Mouse (Mus musculus) c-Kit-negative CD71-positive TER-119-positive erythroid progenitor cells, embryonic 14.5 days (primary cell): ENCODE results near the gene Ptbp3.

Experiments
- DNase-seq: peaks from one replicate; pipeline ENCODE4 v3.0.0-alpha.2; 2013; ENCODE audit warnings: low read depth, low spot score

Ptbp3 gene

DNA sequence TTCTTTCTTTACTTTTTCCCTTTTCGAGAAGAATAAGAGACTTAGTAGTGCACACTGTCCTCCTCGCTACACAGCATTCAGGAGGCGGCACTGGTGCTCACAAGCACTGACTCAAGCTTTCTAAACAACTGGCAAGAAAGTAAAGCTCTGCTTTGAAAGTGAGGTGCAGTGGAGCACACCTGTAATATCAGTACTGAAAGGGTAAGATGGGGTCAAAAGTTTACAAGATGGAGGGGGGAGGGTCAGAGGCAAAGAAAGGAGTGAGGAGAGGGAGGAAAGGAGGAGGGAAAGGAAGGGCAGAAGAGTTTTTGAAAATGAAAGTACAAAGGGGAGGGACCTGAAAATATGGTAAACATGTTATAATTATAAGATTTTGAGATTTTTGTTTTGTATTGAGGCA lies 43.7 kb downstream of the Ptbp3 start:
- DNase-seq = no peak

DNA sequence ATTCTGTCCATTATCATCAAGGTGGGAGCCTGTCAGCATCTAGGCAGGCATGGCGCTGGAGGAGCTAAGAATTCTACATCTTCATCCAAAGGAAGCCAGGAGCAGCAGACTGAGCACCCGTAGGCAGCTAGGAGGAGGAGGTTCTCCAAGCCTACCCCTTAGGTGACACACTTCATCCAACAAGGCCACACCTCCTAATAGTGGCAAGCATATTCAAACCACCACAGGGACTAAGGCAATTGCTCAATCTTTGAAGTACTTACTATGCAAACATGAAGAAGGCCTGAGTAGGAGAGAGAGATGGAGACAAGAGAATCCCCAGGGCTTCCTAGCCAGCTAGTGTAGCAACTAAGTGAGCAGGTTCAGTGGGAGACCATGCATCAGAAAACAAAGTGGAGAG lies 58.1 kb downstream of the Ptbp3 start:
- no peak for DNase-seq

DNA sequence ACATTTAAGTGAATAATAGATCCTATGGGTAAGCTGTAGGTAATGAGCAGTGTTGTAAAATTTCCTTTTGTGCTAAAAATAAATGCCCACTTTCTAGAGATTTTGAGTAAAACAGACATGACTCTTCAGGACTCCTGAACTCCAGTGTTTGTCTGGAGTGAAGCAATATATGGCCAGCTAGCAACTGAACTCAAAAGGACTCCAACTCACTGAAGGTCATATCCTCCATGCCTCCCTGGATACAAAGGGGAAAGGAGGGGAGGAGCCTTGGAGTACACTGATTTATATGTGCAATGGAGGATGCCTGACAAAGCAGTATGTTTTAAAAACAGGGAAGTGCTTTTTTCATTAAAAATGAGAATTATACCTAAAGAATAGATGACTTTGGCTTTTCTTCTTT lies 77.9 kb downstream of the Ptbp3 start:
- DNase-seq = no peak

DNA sequence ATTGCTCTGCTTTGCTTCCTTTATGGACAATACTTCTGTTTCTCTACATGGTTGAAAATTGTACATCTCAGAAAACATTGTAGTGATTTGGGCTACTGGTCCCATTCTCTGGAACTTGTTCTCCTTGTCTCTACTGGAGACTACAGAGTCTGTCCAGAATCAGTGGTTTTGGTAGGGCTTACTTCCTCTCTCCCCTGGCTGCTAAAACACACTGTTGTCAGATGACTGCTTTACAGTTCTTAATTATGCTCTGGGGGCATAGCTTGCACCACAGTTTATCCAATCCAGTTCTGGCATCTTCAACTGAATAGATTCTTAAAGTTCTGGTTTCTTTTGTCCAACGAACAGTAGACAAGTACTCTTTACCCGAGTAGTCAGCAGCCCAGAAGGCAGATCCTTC lies 83.7 kb downstream of the Ptbp3 start:
- DNase-seq = no peak

DNA sequence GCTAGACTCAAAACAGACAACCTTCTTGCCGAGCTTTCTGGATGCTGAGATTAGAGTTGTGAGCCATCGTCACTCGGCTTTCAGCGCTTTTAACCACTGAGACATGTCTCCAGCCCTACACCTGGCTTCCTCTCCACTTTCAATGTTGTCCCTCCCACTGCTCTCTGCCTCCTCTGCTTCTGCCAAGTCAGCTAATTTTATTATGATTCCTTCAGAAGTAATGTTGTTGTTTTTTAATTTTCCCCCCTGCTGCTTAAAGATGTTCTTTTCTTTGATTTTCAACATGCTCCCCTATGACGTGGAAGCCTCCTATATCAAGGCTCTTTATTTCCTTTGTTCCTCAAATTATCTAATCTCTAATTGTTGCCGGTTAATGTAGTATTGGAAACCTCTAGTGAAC lies 84.5 kb downstream of the Ptbp3 start:
- DNase-seq = no peak

DNA sequence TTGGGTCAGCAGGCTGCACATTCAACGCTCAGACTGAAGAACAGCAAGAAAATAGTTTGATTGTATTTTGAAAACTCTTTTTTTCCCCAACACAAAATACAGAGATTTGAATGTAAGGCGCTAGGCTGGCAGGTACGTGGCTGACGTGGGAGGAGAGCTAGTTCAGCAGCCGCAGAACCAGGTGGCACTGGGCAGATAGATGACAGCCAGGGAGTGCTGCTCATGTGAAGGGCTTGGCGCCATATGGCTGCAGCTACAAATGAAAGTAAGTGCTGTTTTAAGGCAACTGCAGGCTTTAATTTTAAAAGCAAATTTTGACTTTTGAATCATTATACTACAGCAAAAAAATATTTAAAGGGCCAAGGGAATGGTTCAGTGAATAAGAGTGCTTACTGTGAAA lies 86.7 kb downstream of the Ptbp3 start:
- DNase-seq = no peak

GRCm38 (mm10) chr4:59461116-59461727 lies 87.9 kb downstream of the Ptbp3 start:
- no peak for DNase-seq

- no peak for DNase-seq
Observed at GRCm38 (mm10) chr4:59459216-59459955, 89.8 kb downstream of the Ptbp3 start.

GRCm38 (mm10) chr4:59457941-59458340 lies 91.2 kb downstream of the Ptbp3 start:
- no peak for DNase-seq

- DNase-seq = no peak
Observed at GRCm38 (mm10) chr4:59457091-59457490, 92.1 kb downstream of the Ptbp3 start.

DNA sequence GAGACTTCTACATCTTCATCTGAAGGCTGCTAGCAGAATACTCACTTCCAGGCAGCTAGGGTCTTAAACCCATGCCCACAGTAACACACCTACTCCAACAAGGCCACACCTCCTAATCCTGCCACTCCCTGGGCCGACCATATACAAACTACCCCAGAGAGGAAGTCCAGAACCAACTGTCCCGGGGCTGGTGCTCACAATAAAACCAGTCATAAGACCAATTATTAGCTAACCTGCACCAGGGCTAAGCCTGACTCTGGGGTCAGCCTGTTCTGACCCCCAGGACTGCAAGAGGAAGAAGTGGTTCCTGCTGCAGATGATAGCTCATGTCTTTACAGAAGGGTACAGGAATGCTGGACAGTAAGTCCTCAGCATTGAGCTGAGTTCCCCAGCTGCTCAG lies 93.7 kb downstream of the Ptbp3 start:
- DNase-seq = no peak

DNA sequence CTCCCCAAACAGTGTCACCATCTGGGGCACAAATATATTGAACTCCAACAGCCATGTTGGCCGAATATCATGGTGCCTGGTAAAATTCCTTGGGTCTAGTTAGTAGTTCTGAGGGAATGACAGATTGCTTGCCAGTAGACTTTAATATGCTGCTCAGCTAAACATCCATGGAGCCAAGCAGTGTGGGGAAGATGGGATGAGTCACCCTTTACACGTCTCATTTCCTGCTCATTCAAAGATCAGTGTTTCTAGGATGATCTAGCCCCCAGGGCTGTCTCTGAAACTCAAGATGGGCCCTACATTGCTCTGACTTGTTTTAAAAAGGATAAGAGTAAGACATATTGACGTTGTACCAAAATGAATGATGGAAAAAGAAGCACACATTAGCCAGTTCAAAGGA lies 95.1 kb downstream of the Ptbp3 start:
- no peak for DNase-seq

GRCm38 (mm10) chr4:59452503-59452933 lies 96.6 kb downstream of the Ptbp3 start:
- no peak for DNase-seq

DNA sequence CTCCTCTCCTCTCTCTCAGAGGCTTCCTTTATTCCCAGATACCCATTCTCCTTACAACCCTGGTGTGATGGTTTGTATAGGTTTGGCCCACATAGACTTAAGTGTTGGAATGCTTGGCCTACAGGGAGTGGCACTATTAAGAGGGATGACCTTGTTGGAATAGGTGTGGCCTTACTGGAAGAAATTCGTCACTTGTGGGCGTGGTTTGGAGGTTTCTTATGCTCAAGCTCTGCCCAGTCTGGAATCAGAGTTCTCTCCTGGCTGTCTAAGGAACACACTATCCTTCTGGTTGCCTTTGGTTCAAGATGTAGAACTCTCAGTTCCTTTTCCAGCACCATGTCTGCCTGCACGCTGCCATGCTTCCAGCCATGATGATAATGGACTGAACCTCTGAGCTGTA lies 98.3 kb downstream of the Ptbp3 start:
- DNase-seq = no peak

DNA sequence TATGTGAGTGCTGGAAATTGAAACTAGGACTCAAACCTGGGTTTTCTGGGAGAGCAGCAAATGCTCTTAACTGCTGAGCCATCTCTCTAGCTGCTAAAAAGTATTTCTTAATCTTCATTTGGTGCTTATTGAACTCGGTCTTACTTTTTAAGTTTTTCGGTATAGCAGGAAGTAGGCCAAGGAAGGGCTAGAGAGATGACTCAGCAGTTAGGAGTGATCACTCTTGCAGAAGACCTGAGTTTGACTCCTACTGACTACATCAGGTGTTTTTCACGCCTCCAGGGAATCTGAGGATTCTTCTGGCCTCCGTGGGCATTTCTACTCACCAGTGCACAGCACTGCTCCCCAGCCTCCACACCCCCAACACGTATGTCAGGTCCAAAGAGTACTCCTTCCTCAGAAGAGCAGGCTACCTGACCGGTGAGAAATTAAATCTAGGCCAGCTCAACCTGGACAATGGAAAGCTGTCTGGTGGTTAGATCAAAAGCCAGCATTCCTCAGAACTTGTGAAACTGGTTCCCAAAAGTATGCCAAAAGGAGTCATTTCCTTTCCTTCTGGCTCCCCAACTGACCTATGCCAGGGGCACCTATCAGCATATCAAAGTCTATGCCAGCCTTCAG lies 98.8 kb downstream of the Ptbp3 start:
- no peak for DNase-seq

- no peak for DNase-seq
Observed at GRCm38 (mm10) chr4:59447296-59447695, 101.9 kb downstream of the Ptbp3 start.

- DNase-seq = no peak
Observed at GRCm38 (mm10) chr4:59445516-59445915, 103.6 kb downstream of the Ptbp3 start.

- DNase-seq = no peak
Observed at GRCm38 (mm10) chr4:59444994-59445393, 104.2 kb downstream of the Ptbp3 start.

DNA sequence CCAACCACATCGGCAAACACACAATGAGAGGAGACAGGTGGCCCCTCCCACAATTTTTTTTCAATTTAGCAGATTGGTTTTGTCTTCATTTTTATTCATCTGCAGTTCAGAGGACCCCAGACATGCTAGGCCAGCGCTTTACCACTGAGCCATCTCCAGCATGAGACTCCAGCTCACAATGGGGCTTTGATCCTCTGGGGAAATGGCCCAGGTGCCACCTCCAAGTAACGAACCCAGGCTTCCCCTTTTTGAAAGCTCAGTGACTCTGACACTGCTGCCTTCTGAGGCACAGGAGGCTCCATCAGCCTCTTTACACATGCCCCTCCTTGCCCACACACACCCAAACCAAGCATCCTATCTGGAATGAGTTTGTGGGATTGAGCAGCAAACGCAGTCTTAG lies 105.1 kb downstream of the Ptbp3 start:
- no peak for DNase-seq

- DNase-seq = no peak
Observed at GRCm38 (mm10) chr4:59441265-59441664, 107.9 kb downstream of the Ptbp3 start.

DNA sequence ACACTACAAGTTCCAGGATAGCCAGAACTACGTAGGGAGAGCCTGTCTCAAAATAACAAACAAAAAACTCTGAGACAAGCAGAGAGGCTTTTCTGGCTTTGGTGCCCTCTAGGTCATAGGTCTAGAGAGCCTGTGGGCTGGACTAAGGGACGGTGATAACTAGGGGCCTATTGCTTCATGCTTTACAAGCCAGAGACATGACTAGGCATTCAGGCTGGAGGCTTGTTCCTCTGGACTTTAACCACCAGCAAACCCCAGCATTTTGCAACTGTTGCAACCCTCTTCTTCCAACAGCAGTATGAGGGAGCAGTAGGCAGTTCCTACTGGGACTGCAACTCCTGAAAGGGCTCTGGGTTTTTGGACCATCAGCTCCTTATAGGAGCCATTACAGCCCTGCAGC lies 109.2 kb downstream of the Ptbp3 start:
- DNase-seq = no peak

GRCm38 (mm10) chr4:59439041-59439440 lies 110.1 kb downstream of the Ptbp3 start:
- no peak for DNase-seq
